Mouse (Mus musculus): ENCODE measurements around the gene 4933406M09Rik. TPM values are rescaled to one million over a fixed set of nuclear protein-coding genes. Genes with fewer than 3 reads are reported as not detected.

Gene 4933406M09Rik
- total and polyA plus RNA-seq, 3 experiments, result not detected

DNA sequence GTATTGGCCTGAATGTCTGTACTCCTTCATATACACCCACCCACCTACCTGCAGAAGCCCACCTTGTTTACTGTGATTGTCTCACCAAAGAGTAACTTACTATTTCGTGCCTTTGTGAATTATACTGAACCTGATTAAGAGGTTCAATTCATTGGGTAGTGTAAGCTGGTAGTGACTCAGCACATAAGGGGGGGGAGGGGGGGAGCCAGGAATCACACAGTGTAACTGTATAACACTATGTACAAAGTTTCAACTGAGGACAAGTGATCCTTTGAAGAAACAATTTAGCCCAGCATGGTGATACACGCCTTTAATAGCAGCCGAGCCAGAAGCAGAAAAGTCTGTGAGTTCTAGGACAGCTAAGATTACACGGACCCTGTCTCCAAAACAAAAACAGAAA is 47.7 kb downstream of the 4933406M09Rik start:
- Histone ChIP-seq H3K36me3 (replicated peaks in 1 of 2; ENCODE audit: control insufficient read depth in 1 of 2, insufficient read depth in 1 of 2, low read length in 1 of 2) (peaks cover 37 to 52% of the 10 kb centered on the region in 2 experiments), H3K4me2 (ENCODE audit: insufficient read depth, low read depth, poor library complexity, severe bottlenecking) (no peak overlapping the region), H3K27ac (ENCODE audit: insufficient read depth, low read depth) (no peak overlapping the region), H3K4me3 (replicated peaks in 1 of 3; ENCODE audit: low read depth in 2 of 3, low read length in 2 of 3, poor library complexity in 1 of 3) (no peak overlapping the region), H3K27me3 (replicated peaks) (no peaks in the 10 kb centered on the region), H3K9ac (ENCODE audit: insufficient read depth, low read depth) (no peak overlapping the region), H3K4me1 (ENCODE audit: control insufficient read depth in 1 of 2, insufficient read depth in 2 of 2) (peaks cover 2 to 14% of the 10 kb centered on the region in 2 experiments; a peak in 2 of 4 replicates), H3K9me3 (replicated peaks; ENCODE audit: low read length) (no peaks in the 10 kb centered on the region), H3K79me2 (replicated peaks; ENCODE audit: control insufficient read depth, extremely low read depth, insufficient read depth, poor library complexity, severe bottlenecking) (peaks cover 2% of the 10 kb centered on the region; the same call in 1 of the 2 replicates)
- no peak for TF ChIP-seq USF2 (conservative IDR thresholded peaks at IDR 0.05; ENCODE audit: low read depth, low read length)
- TF ChIP-seq ETS1 (conservative IDR thresholded peaks at IDR 0.05; ENCODE audit: low read depth, low read length), result no peak
- TF ChIP-seq MEF2A (IDR thresholded peaks at IDR 0.05; ENCODE audit: borderline replicate concordance, low read depth, low read length), result no peak
- no peak for TF ChIP-seq KAT2A (IDR thresholded peaks at IDR 0.05; ENCODE audit: insufficient replicate concordance, low read length)
- no peak for TF ChIP-seq SIN3A (IDR thresholded peaks at IDR 0.05; ENCODE audit: low read length)
- TF ChIP-seq ZC3H11A (IDR thresholded peaks at IDR 0.05; ENCODE audit: low read depth, low read length), result no peak
- TF ChIP-seq TBP (conservative IDR thresholded peaks at IDR 0.05; ENCODE audit: low read depth, low read length), result no peak
- no peak for TF ChIP-seq POLR2AphosphoS2 (IDR thresholded peaks at IDR 0.05; ENCODE audit: low read depth, low read length)
- no peak for TF ChIP-seq CHD1 (IDR thresholded peaks at IDR 0.05; ENCODE audit: low read depth, low read length)
- TF ChIP-seq BHLHE40 (IDR thresholded peaks at IDR 0.05; ENCODE audit: low read depth, low read length), result no peak
- TF ChIP-seq GABPA (IDR thresholded peaks at IDR 0.05; ENCODE audit: insufficient replicate concordance, low read depth, low read length), result no peak
- TF ChIP-seq RCOR1 (conservative IDR thresholded peaks at IDR 0.05; ENCODE audit: low read depth, low read length), result no peak
- no peak for TF ChIP-seq POLR2A (IDR thresholded peaks at IDR 0.05; ENCODE audit: low read depth, low read length)
- dilution Hi-C loops (cut with MboI; ENCODE audit: extremely low pct_ligation_motif_present, extremely low pct_unique_long_range_greater_than_20kb, low sequenced_read_pairs) (no loop called here), in situ Hi-C loops (cut with MboI; ENCODE audit: low pct_ligation_motif_present, low pct_unique_long_range_greater_than_20kb, low sequenced_read_pairs) (no loop called here)
- DNase-seq (ENCODE audit: extremely low read depth), result no peak

DNA sequence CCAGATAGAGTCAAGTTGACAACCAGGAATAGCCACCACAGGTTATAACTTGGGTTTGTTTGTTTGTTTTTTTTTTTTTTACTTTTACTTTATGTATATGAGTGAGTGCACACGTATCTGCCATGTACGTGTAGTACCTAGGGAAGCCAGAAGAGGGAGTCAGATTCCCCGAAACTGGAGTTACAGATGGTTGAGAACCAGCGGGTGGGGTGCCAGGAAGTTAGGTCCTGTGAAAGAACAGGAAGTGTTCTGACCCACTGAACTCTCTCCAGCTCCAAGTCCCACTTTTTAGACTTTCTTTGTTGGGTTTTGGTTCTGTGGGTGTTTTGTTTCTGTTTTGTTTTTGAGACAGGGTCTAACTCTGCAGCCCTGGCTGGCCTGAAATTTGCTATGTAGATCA is 49.7 kb downstream of the 4933406M09Rik start:
- dilution Hi-C loops (cut with MboI; ENCODE audit: extremely low pct_ligation_motif_present, extremely low pct_unique_long_range_greater_than_20kb, low sequenced_read_pairs), result no loop called here
- Histone ChIP-seq H3K9me3 (replicated peaks; ENCODE audit: low read length) (no peaks in the 10 kb centered on the region), H3K79me2 (replicated peaks; ENCODE audit: control insufficient read depth, extremely low read depth, insufficient read depth, poor library complexity, severe bottlenecking) (peaks cover 2% of the 10 kb centered on the region; the same call in 1 of the 2 replicates), H3K36me3 (replicated peaks in 1 of 2; ENCODE audit: control insufficient read depth in 1 of 2, insufficient read depth in 1 of 2, low read length in 1 of 2) (peaks cover 25 to 44% of the 10 kb centered on the region in 2 experiments), H3K27me3 (replicated peaks) (no peaks in the 10 kb centered on the region), H3K4me3 (replicated peaks in 1 of 3; ENCODE audit: low read depth in 2 of 3, low read length in 2 of 3, poor library complexity in 1 of 3) (peak overlapping the region; percentile 46 to 56 (median 50)), H3K4me2 (ENCODE audit: insufficient read depth, low read depth, poor library complexity, severe bottlenecking) (peak overlapping the region; percentile 85), H3K27ac (ENCODE audit: insufficient read depth, low read depth) (no peak overlapping the region), H3K9ac (ENCODE audit: insufficient read depth, low read depth) (peak overlapping the region; percentile 84), H3K4me1 (ENCODE audit: control insufficient read depth in 1 of 2, insufficient read depth in 2 of 2) (peaks cover 2 to 14% of the 10 kb centered on the region in 2 experiments; a peak in 2 of 4 replicates)
- in situ Hi-C loops (cut with MboI; ENCODE audit: low pct_ligation_motif_present, low pct_unique_long_range_greater_than_20kb, low sequenced_read_pairs), result no loop called here
- DNase-seq (ENCODE audit: extremely low read depth), result peak; percentile 89
- TF ChIP-seq RCOR1 (conservative IDR thresholded peaks at IDR 0.05; ENCODE audit: low read depth, low read length) (0 out of 2 replicates have a peak, but pooled peaks have one; percentile 31), JUND (conservative IDR thresholded peaks at IDR 0.05; ENCODE audit: low read depth, low read length) (peak; percentile 47; the same call in 1 of the 2 replicates), ZC3H11A (IDR thresholded peaks at IDR 0.05; ENCODE audit: low read depth, low read length) (0 out of 2 replicates have a peak, but pooled peaks have one; percentile 6), MAX (IDR thresholded peaks at IDR 0.05; ENCODE audit: low read length) (0 out of 2 replicates have a peak, but pooled peaks have one; percentile 42), GABPA (IDR thresholded peaks at IDR 0.05; ENCODE audit: insufficient replicate concordance, low read depth, low read length) (no peak), MYC (IDR thresholded peaks at IDR 0.05; ENCODE audit: low read depth, low read length) (peak; percentile 64; the same call in 1 of the 2 replicates), MAFK (IDR thresholded peaks at IDR 0.05; ENCODE audit: insufficient replicate concordance, low read length) (no peak), KAT2A (IDR thresholded peaks at IDR 0.05; ENCODE audit: insufficient replicate concordance, low read length) (no peak), SIN3A (IDR thresholded peaks at IDR 0.05; ENCODE audit: low read length) (peak; percentile 89), USF2 (conservative IDR thresholded peaks at IDR 0.05; ENCODE audit: low read depth, low read length) (no peak), TBP (conservative IDR thresholded peaks at IDR 0.05; ENCODE audit: low read depth, low read length) (no peak), UBTF (IDR thresholded peaks at IDR 0.05; ENCODE audit: low read depth, low read length) (no peak), NELFE (IDR thresholded peaks at IDR 0.05; ENCODE audit: low read depth, low read length) (peak; percentile 75), ZNF384 (IDR thresholded peaks at IDR 0.05; ENCODE audit: low read depth, low read length) (peak; percentile 80), USF1 (IDR thresholded peaks at IDR 0.05; ENCODE audit: low read depth, low read length) (no peak), ZKSCAN1 (IDR thresholded peaks at IDR 0.05; ENCODE audit: borderline replicate concordance, low read depth, low read length) (no peak), MEF2A (IDR thresholded peaks at IDR 0.05; ENCODE audit: borderline replicate concordance, low read depth, low read length) (peak; percentile 40; the same call in 1 of the 2 replicates), CHD2 (IDR thresholded peaks at IDR 0.05; ENCODE audit: low read length) (peak; percentile 33; the same call in 1 of the 2 replicates), IRF4 (IDR thresholded peaks at IDR 0.05; ENCODE audit: low read depth, low read length) (peak; percentile 79), E2F4 (IDR thresholded peaks at IDR 0.05; ENCODE audit: insufficient replicate concordance, low read depth, low read length) (0 out of 2 replicates have a peak, but pooled peaks have one; percentile 62), NRF1 (IDR thresholded peaks at IDR 0.05; ENCODE audit: low read depth, low read length) (0 out of 2 replicates have a peak, but pooled peaks have one; percentile 25), TCF12 (IDR thresholded peaks at IDR 0.05; ENCODE audit: low read depth, low read length) (peak; percentile 66; the same call in 1 of the 2 replicates), ETS1 (conservative IDR thresholded peaks at IDR 0.05; ENCODE audit: low read depth, low read length) (peak; percentile 39; the same call in 1 of the 2 replicates), JUN (IDR thresholded peaks at IDR 0.05; ENCODE audit: insufficient read depth, low read depth, low read length) (no peak), RAD21 (IDR thresholded peaks at IDR 0.05; ENCODE audit: low read depth, low read length) (peak; percentile 49)
